In the genomic region with DNA sequence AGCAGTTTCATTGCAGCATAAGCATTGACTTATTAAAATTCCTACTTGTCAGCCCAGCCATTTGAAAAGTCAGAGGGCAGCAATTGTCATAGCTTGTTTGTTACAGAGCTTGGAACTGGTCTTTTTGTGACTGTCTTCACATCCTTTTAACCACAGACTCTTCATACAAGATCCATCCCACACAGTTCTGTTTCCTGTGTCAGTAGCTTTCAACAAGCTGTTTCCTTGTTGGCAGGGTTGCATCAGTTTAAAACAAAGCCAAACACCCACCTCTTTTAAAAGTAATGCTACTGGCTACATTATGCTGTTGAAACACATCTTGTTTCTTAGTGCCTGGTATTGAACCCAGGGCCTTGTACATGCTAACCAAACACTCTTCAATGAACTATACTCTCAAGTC, we compare ENCODE assay signal across 8 mouse cellular contexts. TPM values are rescaled to one million over a fixed set of nuclear protein-coding genes. Genes with fewer than 3 reads are reported as not detected.
DNase-seq lines count a peak whose midpoint lies in the region.

No protein-coding gene starts in this region.

- peak; percentile 31 to 56 for DNase-seq in heart, adult 9 months (ENCODE audit: low spot score in 2 of 2)
- no peak for DNase-seq in heart, postnatal 25 days (ENCODE audit: low spot score)
- DNase-seq in thymus, postnatal 14 days, result peak; percentile 34
- DNase-seq in thymus, postnatal 4 days, result no peak
- DNase-seq in layer of hippocampus, adult 9-10 months (ENCODE audit: low spot score), result peak; percentile 78
- peak; percentile 29 for DNase-seq in thymus, postnatal 25 days
- DNase-seq in cerebellum, postnatal 14 days, result no peak
- DNase-seq in embryo, embryonic 9.5 days (ENCODE audit: extremely low spot score), result no peak

- intact Hi-C loops in heart, postnatal 25 days (cut with DNase I), result no loop called here

RNA-seq across cellular contexts. Expression of gene Lims1, which starts 46.9 kb away (rescaled TPM):
- total RNA-seq in heart, postnatal 25 days (2021), result 100 to 1,000 TPM; 168 to 192 TPM

Comparison
In these comparisons a context has a peak if more than half of its experiments do, and no peak if none do; other contexts are left out.
1. DNase-seq: peak in heart, adult 9 months (2 of 2), thymus, postnatal 14 days (single experiment), layer of hippocampus, adult 9-10 months (single experiment) and thymus, postnatal 25 days (single experiment); none in heart, postnatal 25 days (single experiment), thymus, postnatal 4 days (single experiment), cerebellum, postnatal 14 days (0 of 2) and embryo, embryonic 9.5 days (single experiment).